Mouse (Mus musculus) Patski (cell line): ENCODE data around the gene P3h3. TPM values are rescaled to one million over a fixed set of nuclear protein-coding genes. Genes with fewer than 3 reads are reported as not detected.

Source experiments
- ATAC-seq: fragments of 100-300 bp; one replicate; pipeline ENCODE4 v1.8.0; 2021
- CTCF ChIA-PET: fragments of 350-600 bp; sonication (Branson Sonifier 250); formaldehyde crosslinking; loops from one replicate; lab custom pipeline; 2022; ENCODE audit warnings: inconsistent platforms; lab: Charles Lee
- POLR2A ChIA-PET: fragments of 350-600 bp; sonication (Branson Sonifier 250); formaldehyde crosslinking; loops from one replicate; lab custom pipeline; 2022; ENCODE audit warnings: antibody characterized with exemption, inconsistent platforms; lab: Charles Lee
- DNase-seq: peaks from one replicate; pipeline ENCODE4 v3.0.0-alpha.2; 2011; ENCODE audit warnings: low read depth, low spot score
- H3K27me3 ChIP-seq: fragments of 371-371 bp; one replicate; pipeline ENCODE4 v1.5.1; 2021
- CTCF ChIP-seq: fragments of 100-300 bp; IDR thresholded peaks from one replicate; pipeline ENCODE4 v1.5.1; 2021
- in situ Hi-C: fragments of 300-500 bp; cut with MboI; formaldehyde crosslinking; loops from 3 replicates; pipeline ENCODE4 v1.11.1; 2018; ENCODE audit warnings: low pct_unique_long_range_greater_than_20kb, mixed read lengths
- polyA plus RNA-seq: library from polyadenylated mRNA; unstranded; gene quantifications from one replicate; pipeline ENCODE4 v1.2.3, GENCODE M21; 2021

The P3h3 gene
- polyA plus RNA-seq, 1 experiment from 2014 or later = 15.1 TPM

- in situ Hi-C loops = no loop called here
These were observed 16.8 kb upstream of the P3h3 start for GRCm38 (mm10) chr6:124874348-124874747.

GRCm38 (mm10) chr6:124866560-124866959, 9.0 kb upstream of the P3h3 start:
- H3K27me3 ChIP-seq = peaks cover 26% of the 10 kb centered on the region
- DNase-seq (no peak), ATAC-seq (no peak)
- TF ChIP-seq CTCF = no peak
- ChIA-PET CTCF (interaction anchor here (0.9 to 1.2 kb wide), 2 partner anchors 37 to 63 kb away, joined by 3 read pairs; no protein-coding TSS in a partner anchor), POLR2A (no interaction called here)
- in situ Hi-C loops = loop anchor here (5.0 kb wide), 1 partner anchor 36 kb away; no protein-coding TSS in a partner anchor

More at GRCm38 (mm10) chr6:124874348-124874747, 16.8 kb upstream of the P3h3 start:
- CTCF ChIA-PET = interaction anchor here (0.9 to 1.4 kb wide), 2 partner anchors 29 to 30 kb away, joined by 3 to 6 read pairs; no protein-coding TSS in a partner anchor
- H3K27me3 ChIP-seq = peaks cover 35% of the 10 kb centered on the region
- DNase-seq (no peak), ATAC-seq (no peak)
- POLR2A ChIA-PET = interaction anchor here (1.0 kb wide), 1 partner anchor 44 kb away, joined by 5 read pairs; no protein-coding TSS in a partner anchor
- no peak for TF ChIP-seq CTCF

- ChIA-PET CTCF (interaction anchor here (1.4 kb wide), 1 partner anchor 32 kb away, joined by 3 read pairs; no protein-coding TSS in a partner anchor), POLR2A (no interaction called here)
- DNase-seq (no peak), ATAC-seq (no peak)
- in situ Hi-C loops = loop anchor here (5.0 kb wide), 1 partner anchor 36 kb away; no protein-coding TSS in a partner anchor
- no peak for TF ChIP-seq CTCF
- H3K27me3 ChIP-seq = peaks cover 26% of the 10 kb centered on the region
These were observed 8.3 kb upstream of the P3h3 start for GRCm38 (mm10) chr6:124865766-124866362.

GRCm38 (mm10) chr6:124863658-124864298, 6.2 kb upstream of the P3h3 start, which contains the start of gene Gpr162:
Gpr162 (minus strand) TSS chr6:124863983.
- POLR2A ChIA-PET = interaction anchor here (0.5 to 0.8 kb wide), 3 partner anchors 29 to 146 kb away, joined by 3 to 4 read pairs (median 4); partner anchors contain the start of gene Mlf2
- CTCF ChIA-PET = interaction anchor here (0.7 kb wide), 1 partner anchor 67 kb away, joined by 3 read pairs; the partner anchor contains the start of gene Mlf2
- DNase-seq (no peak), ATAC-seq (no peak)
- in situ Hi-C loops = no loop called here
- peaks cover 22% of the 10 kb centered on the region for H3K27me3 ChIP-seq
- no peak for TF ChIP-seq CTCF

GRCm38 (mm10) chr6:124863125-124863657, 5.6 kb upstream of the P3h3 start:
- POLR2A ChIA-PET = interaction anchor here (0.5 to 2.0 kb wide), 4 partner anchors 29 to 146 kb away, joined by 3 to 6 read pairs (median 4); no protein-coding TSS in a partner anchor
- in situ Hi-C loops = no loop called here
- ATAC-seq = no peak
- CTCF ChIA-PET = interaction anchor here (1.6 to 3.3 kb wide), 2 partner anchors 16 to 41 kb away, joined by 7 to 10 read pairs; no protein-coding TSS in a partner anchor
- peaks cover 22% of the 10 kb centered on the region for H3K27me3 ChIP-seq
- no peak for TF ChIP-seq CTCF
- no peak for DNase-seq

GRCm38 (mm10) chr6:124862406-124863124, 5.0 kb upstream of the P3h3 start:
- CTCF ChIA-PET = interaction anchor here (0.6 to 3.3 kb wide), 3 partner anchors 16 to 41 kb away, joined by 3 to 10 read pairs (median 7); no protein-coding TSS in a partner anchor
- in situ Hi-C loops = no loop called here
- no peak for DNase-seq
- H3K27me3 ChIP-seq = peaks cover 17% of the 10 kb centered on the region
- TF ChIP-seq CTCF = no peak
- POLR2A ChIA-PET = interaction anchor here (0.8 to 2.0 kb wide), 4 partner anchors 38 to 66 kb away, joined by 3 to 6 read pairs (median 3); no protein-coding TSS in a partner anchor
- ATAC-seq = no peak

GRCm38 (mm10) chr6:124861802-124862201, 4.2 kb upstream of the P3h3 start:
- ATAC-seq = no peak
- ChIA-PET POLR2A (interaction anchor here (1.0 to 2.0 kb wide), 2 partner anchors 42 to 66 kb away, joined by 3 to 6 read pairs; no protein-coding TSS in a partner anchor), CTCF (interaction anchor here (1.6 to 3.3 kb wide), 2 partner anchors 15 to 42 kb away, joined by 7 to 10 read pairs; no protein-coding TSS in a partner anchor)
- no peak for TF ChIP-seq CTCF
- no peak for DNase-seq
- peaks cover 12% of the 10 kb centered on the region for H3K27me3 ChIP-seq
- in situ Hi-C loops = no loop called here

- in situ Hi-C loops = no loop called here
- POLR2A ChIA-PET = interaction anchor here (2.0 kb wide), 1 partner anchor 43 kb away, joined by 6 read pairs; no protein-coding TSS in a partner anchor
- CTCF ChIA-PET = interaction anchor here (1.6 to 3.3 kb wide), 2 partner anchors 14 to 43 kb away, joined by 7 to 10 read pairs; no protein-coding TSS in a partner anchor
These were observed 3.7 kb upstream of the P3h3 start for GRCm38 (mm10) chr6:124861266-124861665.

GRCm38 (mm10) chr6:124860511-124860910, 3.0 kb upstream of the P3h3 start:
- ATAC-seq = no peak
- H3K27me3 ChIP-seq = peaks cover 3% of the 10 kb centered on the region

More at GRCm38 (mm10) chr6:124861266-124861665, 3.7 kb upstream of the P3h3 start:
- DNase-seq (no peak), ATAC-seq (no peak)
- no peak for TF ChIP-seq CTCF
- peaks cover 8% of the 10 kb centered on the region for H3K27me3 ChIP-seq

More at GRCm38 (mm10) chr6:124860511-124860910, 3.0 kb upstream of the P3h3 start:
- ChIA-PET CTCF (interaction anchor here (0.7 to 3.3 kb wide), 8 partner anchors 10 to 168 kb away, joined by 3 to 20 read pairs (median 4); partner anchors contain the start of gene Mlf2), POLR2A (interaction anchor here (1.4 kb wide), 1 partner anchor 136 kb away, joined by 3 read pairs; the partner anchor contains the start of gene Pianp)
- no peak for TF ChIP-seq CTCF
- in situ Hi-C loops = no loop called here
- DNase-seq = no peak
